Mouse (Mus musculus) midbrain, embryonic 13.5 days (tissue): ENCODE results near the gene Zfp354a. TPM values are rescaled to one million over a fixed set of nuclear protein-coding genes. Genes with fewer than 3 reads are reported as not detected.
"Not testable (repeated sequence)": the region's sequence is repeated elsewhere in the genome, so short reads cannot be mapped to it uniquely, and the experiment has no call there.

Experiments used
- ATAC-seq: fragments of 200-750 bp; cut with Nextera tagmentation; 2 replicates; pipeline ENCODE4 v1.8.0; 2017; ENCODE audit warnings: mild to moderate bottlenecking, moderate TSS enrichment, moderate library complexity
- H3K27ac ChIP-seq: fragments of 300-500 bp; sonication (generic); 2 replicates; pipeline ENCODE4 v1.5.1; 2015; ENCODE audit warnings: inconsistent platforms, mild to moderate bottlenecking, moderate library complexity
- H3K27me3 ChIP-seq: fragments of 300-500 bp; sonication (generic); 2 replicates; pipeline ENCODE4 v1.6.1; 2015; ENCODE audit warnings: mild to moderate bottlenecking, inconsistent platforms
- H3K36me3 ChIP-seq: fragments of 300-500 bp; sonication (generic); 2 replicates; pipeline ENCODE4 v1.6.1; 2015; ENCODE audit warnings: mild to moderate bottlenecking, inconsistent platforms
- H3K4me1 ChIP-seq: fragments of 300-500 bp; sonication (generic); replicated peaks from 2 replicates; pipeline ENCODE4 v1.6.1; 2015; ENCODE audit warnings: inconsistent platforms
- H3K4me2 ChIP-seq: fragments of 300-500 bp; sonication (generic); replicated peaks from 2 replicates; pipeline ENCODE4 v1.6.1; 2015; ENCODE audit warnings: moderate library complexity, mild to moderate bottlenecking, inconsistent platforms
- H3K4me3 ChIP-seq: fragments of 300-500 bp; sonication (generic); replicated peaks from 2 replicates; pipeline ENCODE4 v1.5.1; 2015; ENCODE audit warnings: mild to moderate bottlenecking, inconsistent platforms
- H3K9ac ChIP-seq: fragments of 300-500 bp; sonication (generic); replicated peaks from 2 replicates; pipeline ENCODE4 v1.6.1; 2015; ENCODE audit warnings: mild to moderate bottlenecking, inconsistent platforms
- H3K9me3 ChIP-seq: fragments of 300-500 bp; sonication (generic); 2 replicates; pipeline ENCODE4 v1.6.1; 2016; ENCODE audit warnings: mild to moderate bottlenecking, inconsistent platforms
- WGBS: fragments of 180-500 bp; shearing (Covaris S2); methylation state at CpG from one replicate; pipeline ENCODE4 v1.1.7; 2015; 5-methylcytosine and 5-hydroxymethylcytosine counted together
- polyA plus RNA-seq: library from polyadenylated mRNA; unstranded; fragments of >200 nt; fragmentation: Nextera tagmentation; extraction: Ambion mirVana; gene quantifications from 2 replicates; pipeline ENCODE4 v1.2.1, GENCODE M21; 2015

Gene Zfp354a
- 11.3 and 11.6 TPM in 2 replicates for polyA plus RNA-seq

DNA sequence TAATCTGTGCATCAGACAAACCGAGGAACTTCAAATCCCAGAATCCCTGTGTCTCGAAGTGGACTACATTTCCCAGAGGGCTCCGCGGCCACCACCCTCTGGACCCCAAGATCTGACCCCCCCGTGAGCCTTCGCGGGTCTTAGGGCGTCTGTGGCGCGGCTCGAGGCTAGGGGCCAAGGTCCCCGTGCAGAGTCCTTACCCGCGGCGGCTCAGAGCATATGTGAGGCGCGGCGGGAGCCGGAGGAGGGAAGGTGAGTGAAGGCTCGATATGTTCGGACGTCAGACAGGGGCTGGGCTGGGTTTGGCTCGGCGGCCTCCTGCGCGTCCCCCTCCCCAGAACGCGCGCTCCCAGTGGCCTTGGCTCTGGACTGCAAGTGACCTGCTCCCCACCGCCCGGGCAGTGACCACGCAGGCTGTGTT lies at the start of gene Zfp354a:
Gene Zfp354a (plus strand): TSS at position 107 of the 421 bp plus-strand sequence.
- peak; percentile 95 for ATAC-seq
- Histone ChIP-seq H3K4me2 (peak within 1 kb of the TSS; percentile 85), H3K4me3 (peak within 1 kb of the TSS; percentile 80), H3K27me3 (no peaks in the 10 kb centered on the region), H3K4me1 (peaks cover 13% of the 10 kb centered on the region), H3K36me3 (peaks cover 31% of the 10 kb centered on the region), H3K27ac (no peak within 1 kb of the TSS), H3K9ac (peak within 1 kb of the TSS; percentile 80), H3K9me3 (no peaks in the 10 kb centered on the region)
- under 1% methylated on average over 32 of the region's 32 CpGs for whole genome bisulfite sequencing

DNA sequence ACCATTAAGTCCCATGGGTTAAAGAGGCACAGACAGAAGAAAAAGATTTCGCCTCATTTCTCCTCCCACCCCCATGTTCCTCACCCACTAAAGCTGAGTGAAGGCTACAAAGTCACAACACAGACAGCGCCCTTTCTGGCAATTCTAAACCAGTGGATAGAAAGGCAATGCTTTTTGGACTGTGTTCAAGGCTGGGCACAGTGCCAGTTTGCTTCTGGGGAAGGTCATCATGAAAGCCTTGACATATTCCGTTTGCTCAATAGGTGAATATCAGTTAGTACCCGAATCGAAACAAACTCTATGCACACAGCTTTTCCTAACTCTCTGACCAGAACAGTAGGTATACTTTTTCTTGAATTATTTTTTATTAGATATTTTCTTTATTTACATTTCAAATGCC lies 47.2 kb upstream of the Zfp354a start:
- Histone ChIP-seq H3K4me1 (no peaks in the 10 kb centered on the region), H3K36me3 (no peaks in the 10 kb centered on the region), H3K9ac (no peak overlapping the region), H3K27me3 (no peaks in the 10 kb centered on the region), H3K4me3 (no peak overlapping the region), H3K4me2 (no peak overlapping the region), H3K27ac (no peak overlapping the region), H3K9me3 (no peaks in the 10 kb centered on the region)
- ATAC-seq: no peak
- WGBS: 77% methylated on average over 5 of the region's 5 CpGs

DNA sequence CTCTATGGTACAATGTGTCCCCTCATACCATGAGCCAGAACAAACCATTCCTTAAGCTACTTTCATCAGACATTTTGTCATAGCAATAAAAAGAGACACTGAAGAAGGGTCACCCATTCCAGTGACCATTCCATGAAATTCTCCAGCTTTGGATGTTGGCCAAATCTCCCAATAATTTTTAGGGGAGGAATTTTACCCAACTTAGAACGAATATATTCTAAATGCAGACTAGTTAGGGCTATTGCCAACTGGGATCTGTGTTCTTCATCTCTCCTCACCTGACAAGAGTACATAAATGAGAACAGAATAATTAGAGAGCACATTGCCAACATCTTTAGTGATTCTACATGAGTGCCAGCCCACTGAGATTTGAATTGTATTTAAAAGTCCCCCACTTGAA lies 45.1 kb upstream of the Zfp354a start, which contains the start of gene Olfr54:
Gene Olfr54 (plus strand): TSS at position 301 of the 400 bp plus-strand sequence.
- Histone ChIP-seq H3K9ac (no peak within 1 kb of the TSS), H3K36me3 (no peaks in the 10 kb centered on the region), H3K4me2 (no peak within 1 kb of the TSS), H3K27me3 (no peaks in the 10 kb centered on the region), H3K9me3 (no peaks in the 10 kb centered on the region), H3K27ac (no peak within 1 kb of the TSS), H3K4me3 (no peak within 1 kb of the TSS), H3K4me1 (no peaks in the 10 kb centered on the region)
- ATAC-seq: no peak
- 69% methylated on average over 1 of the region's 1 CpGs for WGBS

DNA sequence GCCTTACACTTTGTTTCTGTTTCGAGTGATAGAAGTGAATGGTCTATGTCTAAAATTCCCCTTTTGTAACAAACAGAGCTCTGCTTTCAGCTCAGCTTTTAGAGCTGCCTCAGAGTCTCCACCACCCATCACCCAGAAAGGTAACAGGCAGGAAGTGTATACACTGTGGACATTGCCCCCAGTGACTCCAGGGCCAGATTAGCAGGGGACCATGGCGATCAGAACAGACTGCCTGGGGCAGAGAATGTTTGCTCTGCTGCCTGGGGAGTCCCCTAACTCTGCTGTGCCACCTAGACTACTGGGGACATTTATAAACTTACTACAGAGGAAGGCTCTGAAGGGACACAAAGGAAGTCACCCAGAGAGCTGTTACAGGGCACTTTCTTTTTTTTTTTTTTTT lies 42.7 kb upstream of the Zfp354a start:
- ATAC-seq: no peak
- Histone ChIP-seq H3K27ac (no peak overlapping the region), H3K27me3 (no peaks in the 10 kb centered on the region), H3K9ac (no peak overlapping the region), H3K9me3 (no peaks in the 10 kb centered on the region), H3K36me3 (no peaks in the 10 kb centered on the region), H3K4me1 (no peaks in the 10 kb centered on the region), H3K4me3 (no peak overlapping the region), H3K4me2 (no peak overlapping the region)
- WGBS: 45% methylated on average over 2 of the region's 2 CpGs

DNA sequence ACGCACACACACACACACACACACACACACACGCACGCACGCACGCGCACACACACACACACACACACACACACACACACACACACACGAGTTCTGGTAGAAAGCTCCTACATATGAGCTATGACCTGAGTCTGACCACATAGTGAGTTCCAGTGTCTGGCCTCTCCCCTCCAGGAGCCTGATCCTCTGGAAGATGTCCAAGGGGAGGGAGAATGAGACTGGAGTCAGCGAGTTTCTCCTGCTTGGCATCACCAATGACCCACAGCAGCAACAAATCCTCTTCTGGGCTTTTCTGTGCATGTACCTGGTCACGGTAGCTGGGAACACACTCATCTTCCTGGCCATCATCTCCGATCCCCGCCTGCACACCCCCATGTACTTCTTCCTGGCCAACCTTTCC lies 32.2 kb upstream of the Zfp354a start:
- not testable (repeated sequence) for H3K9me3 ChIP-seq, H3K27me3 ChIP-seq, ATAC-seq, H3K9ac ChIP-seq, H3K4me2 ChIP-seq, H3K4me1 ChIP-seq, H3K4me3 ChIP-seq, H3K27ac ChIP-seq, H3K36me3 ChIP-seq
- WGBS: 83% methylated on average over 11 of the region's 11 CpGs

DNA sequence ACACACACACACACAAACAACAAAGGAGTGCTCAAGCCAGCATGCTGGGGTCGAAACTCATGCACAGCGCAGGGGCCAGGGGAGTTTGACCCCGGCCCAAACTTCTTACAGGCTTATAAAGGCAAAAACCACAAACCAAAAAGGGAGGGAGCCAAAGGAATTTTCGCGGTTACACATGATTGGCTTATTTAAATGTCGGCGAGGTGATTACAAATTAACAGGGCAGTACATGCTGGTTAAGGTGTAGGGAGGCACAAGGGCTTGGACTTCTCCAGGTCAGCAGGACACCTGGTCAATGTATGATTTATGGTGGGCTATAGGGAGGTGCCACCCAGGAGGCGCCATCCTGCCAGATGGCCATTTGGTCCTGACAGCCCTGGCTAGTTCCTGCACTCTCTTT lies 29.7 kb upstream of the Zfp354a start:
- not testable (repeated sequence) for H3K27ac ChIP-seq, H3K9ac ChIP-seq, H3K36me3 ChIP-seq, H3K27me3 ChIP-seq, H3K4me1 ChIP-seq, H3K4me2 ChIP-seq, H3K9me3 ChIP-seq, ATAC-seq, H3K4me3 ChIP-seq
- 65% methylated on average over 8 of the region's 8 CpGs for WGBS

DNA sequence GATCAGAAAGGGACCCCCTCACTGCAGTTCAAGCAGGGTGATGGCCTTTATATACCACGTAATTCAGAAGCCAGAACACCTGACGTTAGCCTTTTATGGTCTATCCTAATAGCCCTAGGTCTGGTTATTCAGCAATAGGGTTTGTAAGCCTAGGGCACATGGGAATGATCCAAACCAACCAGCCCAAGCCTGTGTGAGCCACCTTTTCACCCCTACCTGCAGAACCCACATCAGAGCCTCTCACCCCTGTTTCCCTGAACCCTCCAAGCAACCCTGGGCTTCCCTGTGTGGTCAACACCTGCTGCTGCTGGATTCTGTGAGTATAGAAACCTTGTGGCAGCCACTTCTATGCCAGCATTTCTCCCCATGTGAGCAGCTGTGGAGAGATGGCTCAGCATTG lies 28.8 kb upstream of the Zfp354a start:
- Histone ChIP-seq H3K9me3 (no peaks in the 10 kb centered on the region), H3K27ac (no peak overlapping the region), H3K9ac (no peak overlapping the region), H3K4me1 (no peaks in the 10 kb centered on the region), H3K4me3 (no peak overlapping the region), H3K27me3 (no peaks in the 10 kb centered on the region), H3K4me2 (no peak overlapping the region), H3K36me3 (no peaks in the 10 kb centered on the region)
- no peak for ATAC-seq
- 89% methylated on average over 2 of the region's 2 CpGs for WGBS

DNA sequence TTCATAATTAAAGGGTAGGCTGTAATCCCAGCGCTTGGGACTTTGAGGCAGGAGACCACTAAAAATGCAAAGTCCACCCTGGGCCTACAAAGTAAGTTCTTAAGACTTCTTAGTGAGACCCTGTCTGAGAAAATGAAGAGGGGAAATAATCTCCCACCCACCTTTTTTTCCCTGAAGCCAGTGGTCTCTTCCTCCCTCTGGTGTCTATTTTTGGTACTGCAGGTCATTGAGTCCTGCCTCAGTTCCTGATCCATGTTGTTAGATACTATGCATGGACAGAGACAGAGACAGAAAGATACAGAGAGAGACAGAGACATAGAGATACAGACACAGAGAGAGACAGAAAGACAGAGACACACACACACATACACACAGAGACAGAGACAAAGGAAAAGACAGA lies 26.2 kb upstream of the Zfp354a start:
- 18% methylated on average over 1 of the region's 1 CpGs for WGBS
- no peaks in the 10 kb centered on the region for H3K27me3 ChIP-seq
- no peaks in the 10 kb centered on the region for H3K4me1 ChIP-seq
- H3K36me3 ChIP-seq: no peaks in the 10 kb centered on the region
- H3K4me3 ChIP-seq: no peak overlapping the region
- H3K9ac ChIP-seq: no peak overlapping the region
- H3K4me2 ChIP-seq: no peak overlapping the region
- ATAC-seq: no peak
- H3K9me3 ChIP-seq: no peaks in the 10 kb centered on the region
- H3K27ac ChIP-seq: no peak overlapping the region

DNA sequence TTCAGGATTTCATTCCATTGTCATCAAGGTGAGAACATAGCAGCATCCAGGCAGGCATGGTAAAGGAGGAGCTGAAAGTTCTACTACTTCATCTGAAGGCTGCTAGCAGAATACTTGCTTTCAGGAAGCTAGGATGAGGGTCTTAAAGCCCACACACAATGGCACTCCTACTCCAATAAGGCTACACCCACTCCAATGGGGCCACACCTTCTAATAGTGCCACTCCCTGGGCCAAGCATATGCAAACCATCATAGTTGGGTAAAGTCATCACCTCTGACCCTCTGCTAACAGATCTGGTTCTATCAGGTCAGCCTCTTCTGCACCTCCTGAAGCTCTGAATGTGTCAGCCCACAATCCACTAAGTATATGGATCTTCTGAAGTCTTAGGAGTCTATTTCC lies 24.9 kb upstream of the Zfp354a start:
- not testable (repeated sequence) for H3K4me3 ChIP-seq, H3K9ac ChIP-seq, ATAC-seq, H3K36me3 ChIP-seq, H3K9me3 ChIP-seq, H3K27me3 ChIP-seq, H3K27ac ChIP-seq, H3K4me1 ChIP-seq, H3K4me2 ChIP-seq

DNA sequence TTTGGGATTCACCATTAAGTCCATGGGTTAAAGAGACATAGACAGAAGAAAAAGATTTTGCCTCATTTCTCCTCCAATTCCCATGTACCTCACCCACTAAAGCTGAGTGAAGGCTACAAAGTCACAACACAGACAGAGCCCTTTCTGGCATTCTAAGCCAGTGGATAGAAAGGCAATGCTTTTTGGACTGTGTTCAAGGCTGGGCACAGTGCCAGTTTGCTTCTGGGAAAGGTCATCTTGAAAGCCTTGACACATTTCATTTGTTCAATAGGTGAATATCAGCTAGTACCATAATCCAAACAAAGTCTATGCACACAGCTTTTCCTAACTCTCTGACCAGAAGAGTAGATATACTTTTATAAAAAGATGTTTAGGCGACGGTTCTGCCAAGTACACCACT lies 23.1 kb upstream of the Zfp354a start:
- H3K4me1 ChIP-seq: no peaks in the 10 kb centered on the region
- no peak overlapping the region for H3K9ac ChIP-seq
- H3K36me3 ChIP-seq: no peaks in the 10 kb centered on the region
- H3K27ac ChIP-seq: no peak overlapping the region
- no peaks in the 10 kb centered on the region for H3K27me3 ChIP-seq
- WGBS: 88% methylated on average over 2 of the region's 2 CpGs
- no peaks in the 10 kb centered on the region for H3K9me3 ChIP-seq
- no peak overlapping the region for H3K4me2 ChIP-seq
- no peak for ATAC-seq
- H3K4me3 ChIP-seq: no peak overlapping the region

DNA sequence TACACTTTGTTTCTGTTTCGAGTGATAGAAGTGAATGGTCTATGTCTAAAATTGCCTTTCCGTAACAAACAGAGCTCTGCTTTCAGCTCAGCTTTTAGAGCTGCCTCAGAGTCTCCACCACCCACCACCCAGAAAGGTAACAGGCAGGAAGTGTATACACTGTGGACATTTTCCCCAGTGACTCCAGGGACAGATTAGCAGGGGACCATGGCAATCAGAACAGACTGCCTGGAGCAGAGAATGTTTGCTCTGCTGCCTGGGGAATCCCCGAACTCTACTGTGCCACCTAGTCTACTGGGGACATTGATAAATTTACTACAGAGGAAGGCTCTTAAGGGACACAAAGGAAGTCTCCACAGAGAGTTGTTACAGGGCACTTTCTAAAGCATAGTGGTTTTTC lies 14.3 kb upstream of the Zfp354a start:
- not testable (repeated sequence) for H3K36me3 ChIP-seq, H3K9me3 ChIP-seq, ATAC-seq, H3K27me3 ChIP-seq, H3K4me2 ChIP-seq, H3K9ac ChIP-seq, H3K4me1 ChIP-seq, H3K27ac ChIP-seq, H3K4me3 ChIP-seq
- 84% methylated on average over 3 of the region's 3 CpGs for WGBS

DNA sequence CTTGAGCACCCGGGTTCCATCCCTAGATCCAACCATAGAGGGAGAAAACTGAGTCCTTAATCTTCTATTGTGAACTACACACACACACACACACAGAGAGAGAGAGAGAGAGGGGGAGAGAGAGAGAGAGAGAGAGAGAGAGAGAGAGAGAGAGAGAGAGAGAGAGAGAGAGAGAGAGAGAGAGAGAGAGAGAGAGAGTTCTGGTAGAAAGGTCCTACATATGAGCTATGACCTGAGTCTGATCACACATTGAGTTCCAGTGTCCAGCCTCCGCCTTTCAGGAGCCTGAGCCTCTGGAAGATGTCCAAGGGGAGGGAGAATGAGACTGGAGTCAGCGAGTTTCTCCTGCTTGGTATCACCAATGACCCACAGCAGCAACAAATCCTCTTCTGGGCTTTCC lies 11.2 kb upstream of the Zfp354a start, which contains the start of gene Olfr1375:
Gene Olfr1375 (plus strand): TSS at position 301 of the 400 bp plus-strand sequence.
- H3K9ac ChIP-seq, ATAC-seq, H3K4me2 ChIP-seq, H3K27ac ChIP-seq, H3K4me3 ChIP-seq, H3K9me3 ChIP-seq, H3K4me1 ChIP-seq, H3K27me3 ChIP-seq, H3K36me3 ChIP-seq: not testable (repeated sequence)
- 79% methylated on average over 3 of the region's 3 CpGs for WGBS

DNA sequence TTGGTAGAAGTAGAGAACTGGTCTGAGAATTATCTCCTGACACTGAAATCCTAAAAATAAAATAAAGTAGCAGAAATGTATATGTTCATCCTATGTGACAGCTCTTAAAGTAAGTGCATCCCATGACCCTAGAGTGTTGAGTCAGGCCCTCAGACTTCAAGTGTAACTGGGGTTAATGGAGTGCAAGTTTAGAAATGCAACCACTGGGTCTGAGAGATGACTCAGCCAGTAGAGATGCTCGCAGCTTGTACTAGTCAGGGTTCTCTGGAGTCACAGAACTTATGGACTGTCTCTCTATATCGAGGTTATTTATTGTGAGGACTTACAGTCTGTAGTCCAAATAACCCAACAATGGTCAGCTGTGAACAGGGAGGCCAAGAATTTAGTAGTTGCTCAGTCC lies 7.4 kb upstream of the Zfp354a start:
- Histone ChIP-seq H3K4me1 (no peaks in the 10 kb centered on the region), H3K36me3 (no peaks in the 10 kb centered on the region), H3K27me3 (no peaks in the 10 kb centered on the region), H3K9me3 (no peaks in the 10 kb centered on the region), H3K9ac (no peak overlapping the region), H3K27ac (no peak overlapping the region), H3K4me2 (no peak overlapping the region), H3K4me3 (no peak overlapping the region)
- WGBS: 68% methylated on average over 2 of the region's 2 CpGs
- ATAC-seq: no peak
